Mouse (Mus musculus): Measurements from ENCODE around the gene Nr5a2. TPM values are rescaled to one million over a fixed set of nuclear protein-coding genes. Genes with fewer than 3 reads are reported as not detected.

Gene Nr5a2
- polyA plus RNA-seq, 1 experiment from 2014 or later, result 0.21 TPM

- DNase-seq (ENCODE audit: low read depth, low spot score) (no peak), ATAC-seq (no peak)
- TF ChIP-seq CTCF (IDR thresholded peaks at IDR 0.05), result no peak
- CTCF ChIA-PET, result no interaction called here
- H3K27me3 ChIP-seq, result peaks cover 13% of the 10 kb centered on the region
- POLR2A ChIA-PET, result no interaction called here
- in situ Hi-C loops (cut with MboI; ENCODE audit: low pct_unique_long_range_greater_than_20kb), result no loop called here
Measured at GRCm38 (mm10) chr1:136959491-136959890, 757 bp downstream of the Nr5a2 start.

- no peak for TF ChIP-seq CTCF (IDR thresholded peaks at IDR 0.05)
- H3K27me3 ChIP-seq, result peaks cover 13% of the 10 kb centered on the region
Measured at GRCm38 (mm10) chr1:136958666-136959065, 1.6 kb downstream of the Nr5a2 start.

GRCm38 (mm10) chr1:136958185-136958584, 2.1 kb downstream of the Nr5a2 start:
- H3K27me3 ChIP-seq, result peaks cover 17% of the 10 kb centered on the region
- CTCF ChIA-PET, result no interaction called here
- in situ Hi-C loops (cut with MboI; ENCODE audit: low pct_unique_long_range_greater_than_20kb), result no loop called here
- ATAC-seq (no peak), DNase-seq (ENCODE audit: low read depth, low spot score) (no peak)
- POLR2A ChIA-PET, result interaction anchor here (0.6 kb wide), 1 partner anchor 18 kb away, joined by 7 read pairs; no protein-coding TSS in a partner anchor
- no peak for TF ChIP-seq CTCF (IDR thresholded peaks at IDR 0.05)

More at GRCm38 (mm10) chr1:136958666-136959065, 1.6 kb downstream of the Nr5a2 start:
- in situ Hi-C loops (cut with MboI; ENCODE audit: low pct_unique_long_range_greater_than_20kb), result no loop called here
- ChIA-PET CTCF (no interaction called here), POLR2A (interaction anchor here (0.6 kb wide), 1 partner anchor 18 kb away, joined by 7 read pairs; no protein-coding TSS in a partner anchor)
- ATAC-seq (no peak), DNase-seq (ENCODE audit: low read depth, low spot score) (no peak)

GRCm38 (mm10) chr1:136957696-136958095, 2.6 kb downstream of the Nr5a2 start:
- POLR2A ChIA-PET, result no interaction called here
- in situ Hi-C loops (cut with MboI; ENCODE audit: low pct_unique_long_range_greater_than_20kb), result no loop called here
- CTCF ChIA-PET, result no interaction called here
- TF ChIP-seq CTCF (IDR thresholded peaks at IDR 0.05), result no peak
- H3K27me3 ChIP-seq, result peaks cover 20% of the 10 kb centered on the region
- ATAC-seq (no peak), DNase-seq (ENCODE audit: low read depth, low spot score) (no peak)

GRCm38 (mm10) chr1:136954108-136954494, 6.1 kb downstream of the Nr5a2 start:
- peaks cover 24% of the 10 kb centered on the region for H3K27me3 ChIP-seq
- in situ Hi-C loops (cut with MboI; ENCODE audit: low pct_unique_long_range_greater_than_20kb), result no loop called here
- DNase-seq (ENCODE audit: low read depth, low spot score), result no peak
- ATAC-seq, result no peak
- TF ChIP-seq CTCF (IDR thresholded peaks at IDR 0.05), result no peak
- ChIA-PET CTCF (no interaction called here), POLR2A (interaction anchor here (0.6 to 1.1 kb wide), 2 partner anchors 50 to 204 kb away, joined by 3 read pairs; no protein-coding TSS in a partner anchor)

- ATAC-seq (no peak), DNase-seq (ENCODE audit: low read depth, low spot score) (no peak)
- CTCF ChIA-PET, result no interaction called here
- in situ Hi-C loops (cut with MboI; ENCODE audit: low pct_unique_long_range_greater_than_20kb), result no loop called here
- peaks cover 26% of the 10 kb centered on the region for H3K27me3 ChIP-seq
- no peak for TF ChIP-seq CTCF (IDR thresholded peaks at IDR 0.05)
- POLR2A ChIA-PET, result interaction anchor here (0.6 to 1.1 kb wide), 3 partner anchors 11 to 204 kb away, joined by 3 to 4 read pairs (median 3); no protein-coding TSS in a partner anchor
Measured at GRCm38 (mm10) chr1:136953444-136954107, 6.7 kb downstream of the Nr5a2 start.

- ChIA-PET POLR2A (interaction anchor here (0.7 kb wide), 1 partner anchor 12 kb away, joined by 4 read pairs; no protein-coding TSS in a partner anchor), CTCF (no interaction called here)
- TF ChIP-seq CTCF (IDR thresholded peaks at IDR 0.05), result no peak
- DNase-seq (ENCODE audit: low read depth, low spot score) (no peak), ATAC-seq (no peak)
- H3K27me3 ChIP-seq, result peaks cover 33% of the 10 kb centered on the region
- in situ Hi-C loops (cut with MboI; ENCODE audit: low pct_unique_long_range_greater_than_20kb), result no loop called here
Measured at GRCm38 (mm10) chr1:136952609-136953311, 7.5 kb downstream of the Nr5a2 start.

- in situ Hi-C loops (cut with MboI; ENCODE audit: low pct_unique_long_range_greater_than_20kb), result no loop called here
- ATAC-seq (no peak), DNase-seq (ENCODE audit: low read depth, low spot score) (no peak)
- peaks cover 37% of the 10 kb centered on the region for H3K27me3 ChIP-seq
- POLR2A ChIA-PET, result interaction anchor here (0.7 kb wide), 1 partner anchor 530 kb away, joined by 3 read pairs; no protein-coding TSS in a partner anchor
- CTCF ChIA-PET, result no interaction called here
- no peak for TF ChIP-seq CTCF (IDR thresholded peaks at IDR 0.05)
Measured at GRCm38 (mm10) chr1:136951946-136952531, 8.2 kb downstream of the Nr5a2 start.

- CTCF ChIA-PET, result interaction anchor here (1.2 kb wide), 1 partner anchor 16 kb away, joined by 3 read pairs; no protein-coding TSS in a partner anchor
- POLR2A ChIA-PET, result no interaction called here
- no peak for TF ChIP-seq CTCF (IDR thresholded peaks at IDR 0.05)
- DNase-seq (ENCODE audit: low read depth, low spot score) (no peak), ATAC-seq (no peak)
- in situ Hi-C loops (cut with MboI; ENCODE audit: low pct_unique_long_range_greater_than_20kb), result no loop called here
- peaks cover 46% of the 10 kb centered on the region for H3K27me3 ChIP-seq
Measured at GRCm38 (mm10) chr1:136951155-136951650, 9.0 kb downstream of the Nr5a2 start.

- H3K27me3 ChIP-seq, result peaks cover 55% of the 10 kb centered on the region
- ATAC-seq (no peak), DNase-seq (ENCODE audit: low read depth, low spot score) (no peak)
- TF ChIP-seq CTCF (IDR thresholded peaks at IDR 0.05), result no peak
- in situ Hi-C loops (cut with MboI; ENCODE audit: low pct_unique_long_range_greater_than_20kb), result no loop called here
- ChIA-PET POLR2A (no interaction called here), CTCF (no interaction called here)
Measured at GRCm38 (mm10) chr1:136949323-136949741, 10.9 kb downstream of the Nr5a2 start.

Data from Patski (cell line).